In the genomic region with DNA sequence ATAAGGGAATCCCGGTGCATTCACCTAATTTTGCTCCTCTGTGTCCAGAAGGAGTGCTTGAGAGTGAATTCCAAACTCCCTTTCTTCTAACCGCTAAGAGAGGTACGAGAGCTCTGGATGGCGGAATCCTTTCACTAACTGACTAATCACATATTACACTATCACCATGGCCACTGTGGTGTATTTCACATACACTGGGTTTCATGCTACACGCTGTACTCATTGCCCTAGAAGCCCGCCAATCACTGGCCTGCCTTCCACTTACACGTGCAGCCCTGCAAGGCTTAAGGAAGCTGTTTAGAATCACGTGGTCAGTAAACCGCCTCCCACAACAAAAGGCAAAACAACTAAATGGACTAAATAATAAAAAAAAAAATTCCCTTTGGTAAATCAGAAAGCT, we compare ENCODE assay signal across 10 mouse cellular contexts.
DNase-seq lines count a peak whose midpoint lies in the region; ATAC-seq lines count a peak whose summit lies in the region.
"Had no signal": no experiment of that assay in that cellular context is flagged by ENCODE, and none has a peak within 500 bp of the region (broad histone marks: within the 10 kb centered on the region; RNA-seq: fewer than 3 reads in every experiment).

No protein-coding gene starts in this region.

- H3K27me3 ChIP-seq in heart, embryonic 11.5 days (ENCODE audit: control insufficient read depth, insufficient read depth, low read length), result peaks cover 46% of the 10 kb centered on the region
- no peaks in the 10 kb centered on the region for H3K27me3 ChIP-seq in forebrain, embryonic 14.5 days (replicated peaks; ENCODE audit: control insufficient read depth, insufficient read depth, low read length)
- no peaks in the 10 kb centered on the region for H3K27me3 ChIP-seq in midbrain, embryonic 11.5 days (ENCODE audit: control insufficient read depth, insufficient read depth, low read length)
- H3K27me3 ChIP-seq: liver, embryonic 15.5 days had no signal

- H3K9ac ChIP-seq in heart, embryonic 11.5 days (ENCODE audit: low read depth, low read length), result no peak overlapping the region
- no peak overlapping the region; the same call in 1 of the 2 replicates for H3K9ac ChIP-seq in forebrain, embryonic 14.5 days (ENCODE audit: low read length)
- H3K9ac ChIP-seq in midbrain, embryonic 11.5 days (ENCODE audit: low read length), result no peak overlapping the region
- H3K9ac ChIP-seq: liver, embryonic 15.5 days had no signal

- no peak for DNase-seq in heart, adult 18-20 months
- peak; percentile 61 for DNase-seq in ES-CJ7 (ENCODE audit: low read depth, low spot score)
- peak; percentile 49 for DNase-seq in forebrain, embryonic 14.5 days (ENCODE audit: low spot score)
- no peak for DNase-seq in midbrain, embryonic 11.5 days (ENCODE audit: low spot score, missing footprints)
- DNase-seq in adrenal gland, adult 18-20 months (ENCODE audit: low spot score in 2 of 2), result no peak
- no peak for DNase-seq in adrenal gland, adult 8-10 months
- DNase-seq in thymus, postnatal 0 days (ENCODE audit: low spot score), result no peak
- DNase-seq: heart, postnatal 14 days had no signal

- peak overlapping the region; percentile 50 for H3K4me2 ChIP-seq in heart, embryonic 11.5 days
- H3K4me2 ChIP-seq in forebrain, embryonic 14.5 days (ENCODE audit: low read length), result peak overlapping the region; percentile 28
- H3K4me2 ChIP-seq in midbrain, embryonic 11.5 days, result peak overlapping the region; percentile 24
- H3K4me2 ChIP-seq: liver, embryonic 15.5 days had no signal

- H3K27ac ChIP-seq in heart, embryonic 11.5 days (ENCODE audit: low read depth, low read length), result no peak overlapping the region
- no peak overlapping the region for H3K27ac ChIP-seq in forebrain, embryonic 14.5 days (ENCODE audit: low read depth, low read length)
- peak overlapping the region; percentile 44 for H3K27ac ChIP-seq in midbrain, embryonic 11.5 days (ENCODE audit: low read depth, low read length)
- H3K27ac ChIP-seq: liver, embryonic 15.5 days had no signal

- peaks cover 10% of the 10 kb centered on the region for H3K4me1 ChIP-seq in heart, embryonic 11.5 days (ENCODE audit: control insufficient read depth, insufficient read depth, low read length)
- peaks cover 9% of the 10 kb centered on the region; the same call in 1 of the 2 replicates for H3K4me1 ChIP-seq in forebrain, embryonic 14.5 days (ENCODE audit: control insufficient read depth, insufficient read depth, low read length)
- peaks cover 18% of the 10 kb centered on the region for H3K4me1 ChIP-seq in midbrain, embryonic 11.5 days (ENCODE audit: control insufficient read depth, insufficient read depth, low read length)
- H3K4me1 ChIP-seq: liver, embryonic 15.5 days had no signal

- 0 out of 2 replicates have a peak, but pooled peaks have one; percentile 10 for ATAC-seq in heart, embryonic 11.5 days (replicated peaks; ENCODE audit: insufficient number of reproducible peaks, low FRiP score, low TSS enrichment)
- ATAC-seq in forebrain, embryonic 14.5 days, result peak; percentile 72
- peak; percentile 85 for ATAC-seq in midbrain, embryonic 11.5 days (ENCODE audit: low FRiP score)

- 34% methylated on average over 9 of the region's 9 CpGs for WGBS in heart, embryonic 11.5 days (ENCODE audit: insufficient replicate concordance)
- 15% methylated on average over 9 of the region's 9 CpGs for WGBS in forebrain, embryonic 14.5 days
- WGBS in midbrain, embryonic 11.5 days, result 22% methylated on average over 9 of the region's 9 CpGs

- no peaks in the 10 kb centered on the region for H3K9me3 ChIP-seq in heart, embryonic 11.5 days (replicated peaks; ENCODE audit: control insufficient read depth, low read length)
- no peaks in the 10 kb centered on the region for H3K9me3 ChIP-seq in forebrain, embryonic 14.5 days (replicated peaks; ENCODE audit: control insufficient read depth, low read length)
- no peaks in the 10 kb centered on the region for H3K9me3 ChIP-seq in midbrain, embryonic 11.5 days (ENCODE audit: control insufficient read depth, low read length)
- H3K9me3 ChIP-seq: liver, embryonic 15.5 days had no signal

- H3K36me3 ChIP-seq in heart, embryonic 11.5 days (ENCODE audit: control insufficient read depth, insufficient read depth, low read length), result no peaks in the 10 kb centered on the region
- no peaks in the 10 kb centered on the region for H3K36me3 ChIP-seq in forebrain, embryonic 14.5 days (ENCODE audit: control insufficient read depth, insufficient read depth, low read length)
- no peaks in the 10 kb centered on the region for H3K36me3 ChIP-seq in midbrain, embryonic 11.5 days (ENCODE audit: control insufficient read depth, insufficient read depth, low read length)
- H3K36me3 ChIP-seq: liver, embryonic 15.5 days had no signal

- H3K4me3 ChIP-seq in heart, embryonic 11.5 days (ENCODE audit: low read depth, low read length), result peak overlapping the region; percentile 12; the same call in 1 of the 2 replicates
- H3K4me3 ChIP-seq in forebrain, embryonic 14.5 days (ENCODE audit: low read depth, low read length), result no peak overlapping the region
- H3K4me3 ChIP-seq in midbrain, embryonic 11.5 days (ENCODE audit: low read depth, low read length), result no peak overlapping the region
- H3K4me3 ChIP-seq: liver, embryonic 15.5 days had no signal

Comparison
In these comparisons a context has a peak if more than half of its experiments do, and no peak if none do; other contexts are left out.
1. ATAC-seq: peak in every context shown above with its lines; median percentile 85 in midbrain, embryonic 11.5 days; 72 in forebrain, embryonic 14.5 days; 10 in heart, embryonic 11.5 days.
2. DNase-seq: peak in ES-CJ7 (single experiment) and forebrain, embryonic 14.5 days (single experiment); none in heart, adult 18-20 months (0 of 2), midbrain, embryonic 11.5 days (single experiment), adrenal gland, adult 18-20 months (0 of 2), adrenal gland, adult 8-10 months (single experiment) and thymus, postnatal 0 days (single experiment).
3. Peak in every context shown above with its lines, with median percentiles within 50 percentile points of each other: H3K4me2 ChIP-seq.